27 mouse cellular contexts compared by ENCODE assay signal in genomic region chr1:59923673-59924072, GRCm38 (mm10). TPM values are rescaled to one million over a fixed set of nuclear protein-coding genes. Genes with fewer than 3 reads are reported as not detected.
DNase-seq lines count a peak whose midpoint lies in the region; TF ChIP-seq lines count a peak whose summit lies in the region.
"Had no signal": no experiment of that assay in that cellular context is flagged by ENCODE, and none has a peak within 500 bp of the region (broad histone marks: within the 10 kb centered on the region; RNA-seq: fewer than 3 reads in every experiment).

No protein-coding gene starts in this region.

- no peaks in the 10 kb centered on the region for H3K9me3 ChIP-seq in MEL (replicated peaks; ENCODE audit: insufficient read depth, low read length)
- H3K9me3 ChIP-seq: embryonic facial prominence, embryonic 10.5 days; embryonic facial prominence, embryonic 13.5 days; forebrain, embryonic 12.5 days; forebrain, embryonic 15.5 days; heart, embryonic 12.5 days; heart, embryonic 15.5 days; hindbrain, embryonic 12.5 days; hindbrain, embryonic 15.5 days had no signal

- peaks cover 2% of the 10 kb centered on the region for H3K4me1 ChIP-seq in heart, adult 2 months (ENCODE audit: control insufficient read depth, insufficient read depth, low read length)
- H3K4me1 ChIP-seq in spleen, adult 2 months (ENCODE audit: control insufficient read depth, insufficient read depth, insufficient read length): peaks cover 7% of the 10 kb centered on the region; the same call in 1 of the 2 replicates
- peaks cover 9 to 12% of the 10 kb centered on the region in 2 experiments for H3K4me1 ChIP-seq in MEL (ENCODE audit: control insufficient read depth in 1 of 2, insufficient read depth in 2 of 2, low read length in 2 of 2)
- peaks cover 9% of the 10 kb centered on the region for H3K4me1 ChIP-seq in brown adipose tissue, adult 24 weeks (ENCODE audit: control insufficient read depth, insufficient read depth, insufficient read length, low read length)
- H3K4me1 ChIP-seq: embryonic facial prominence, embryonic 13.5 days; forebrain, embryonic 12.5 days; heart, embryonic 12.5 days had no signal

- no peak overlapping the region for H3K9ac ChIP-seq in heart, adult 2 months (ENCODE audit: low read depth, low read length)
- H3K9ac ChIP-seq in MEL (ENCODE audit: control insufficient read depth, low read depth, low read length, poor library complexity, severe bottlenecking): peak overlapping the region; percentile 44; the same call in 1 of the 2 replicates
- H3K9ac ChIP-seq: embryonic facial prominence, embryonic 13.5 days; forebrain, embryonic 12.5 days; forebrain, embryonic 15.5 days; heart, embryonic 12.5 days; heart, embryonic 15.5 days; hindbrain, embryonic 12.5 days; hindbrain, embryonic 15.5 days had no signal

- H3K4me3 ChIP-seq in heart, adult 2 months: no peak overlapping the region
- no peak overlapping the region for H3K4me3 ChIP-seq in spleen, adult 2 months (ENCODE audit: extremely low read depth, insufficient read depth, insufficient read length)
- H3K4me3 ChIP-seq in MEL (ENCODE audit: control insufficient read depth in 1 of 2, insufficient read depth in 1 of 2, low read depth in 2 of 2, low read length in 2 of 2): peak overlapping the region in 1 of 2 experiments; percentile 24; a peak in 1 of 4 replicates
- no peak overlapping the region for H3K4me3 ChIP-seq in brown adipose tissue, adult 24 weeks (ENCODE audit: insufficient read depth, low read depth, low read length)
- H3K4me3 ChIP-seq: embryonic facial prominence, embryonic 10.5 days; embryonic facial prominence, embryonic 13.5 days; erythroblast, embryonic 14.5 days; forebrain, embryonic 12.5 days; forebrain, embryonic 15.5 days; heart, embryonic 12.5 days; heart, embryonic 15.5 days; hindbrain, embryonic 12.5 days; hindbrain, embryonic 15.5 days had no signal

- intact Hi-C loops in heart, adult 2 months (cut with DNase I): no loop called here
- intact Hi-C loops in heart, postnatal 25 days (cut with DNase I): loop anchor here (5.0 kb wide), 1 partner anchor 44 kb away; no protein-coding TSS in a partner anchor

- H3K36me3 ChIP-seq in heart, adult 2 months (ENCODE audit: control insufficient read depth, insufficient read depth, low read length): peaks cover 2% of the 10 kb centered on the region
- H3K36me3 ChIP-seq in spleen, adult 2 months (ENCODE audit: control insufficient read depth, insufficient read depth, low read length): no peaks in the 10 kb centered on the region
- peaks cover 0 to 25% of the 10 kb centered on the region in 2 experiments; a peak in 2 of 4 replicates for H3K36me3 ChIP-seq in MEL (ENCODE audit: control insufficient read depth in 1 of 2, insufficient read depth in 2 of 2, low read length in 2 of 2)
- H3K36me3 ChIP-seq: embryonic facial prominence, embryonic 10.5 days; embryonic facial prominence, embryonic 13.5 days; forebrain, embryonic 12.5 days; forebrain, embryonic 15.5 days; heart, embryonic 15.5 days; hindbrain, embryonic 12.5 days; hindbrain, embryonic 15.5 days had no signal

- H3K27me3 ChIP-seq in heart, adult 2 months (ENCODE audit: control insufficient read depth, insufficient read depth, low read length): no peaks in the 10 kb centered on the region
- H3K27me3 ChIP-seq in spleen, adult 2 months (ENCODE audit: control insufficient read depth, insufficient read depth, low read length): no peaks in the 10 kb centered on the region
- H3K27me3 ChIP-seq in MEL (ENCODE audit: control insufficient read depth in 1 of 2, insufficient read depth in 2 of 2, low read length in 2 of 2): no peaks in the 10 kb centered on the region
- H3K27me3 ChIP-seq: embryonic facial prominence, embryonic 13.5 days; forebrain, embryonic 12.5 days; forebrain, embryonic 15.5 days; heart, embryonic 12.5 days; heart, embryonic 15.5 days; hindbrain, embryonic 12.5 days; hindbrain, embryonic 15.5 days had no signal

- 73% methylated on average over 1 of the region's 1 CpGs for WGBS in heart, adult 2 months
- WGBS in spleen, adult 2 months: 80% methylated on average over 1 of the region's 1 CpGs

- no peak for TF ChIP-seq CTCF in heart, adult 2 months (IDR thresholded peaks at IDR 0.05)
- TF ChIP-seq CTCF in spleen, adult 2 months (IDR thresholded peaks at IDR 0.05; ENCODE audit: extremely low read depth, insufficient read depth, insufficient read length, insufficient replicate concordance): no peak
- TF ChIP-seq CTCF in MEL (IDR thresholded peaks at IDR 0.05 in 2 of 3, conservative IDR thresholded peaks at IDR 0.05 in 1 of 3; ENCODE audit: control insufficient read depth in 1 of 3, insufficient read depth in 1 of 3, low read depth in 2 of 3, low read length in 3 of 3, poor library complexity in 1 of 3, severe bottlenecking in 1 of 3): no peak

- H3K27ac ChIP-seq in heart, adult 2 months: peak overlapping the region; percentile 66
- H3K27ac ChIP-seq in spleen, adult 2 months (ENCODE audit: insufficient read depth, low read length): peak overlapping the region; percentile 74
- H3K27ac ChIP-seq in MEL (ENCODE audit: control insufficient read depth, low read depth, low read length): peak overlapping the region; percentile 69
- H3K27ac ChIP-seq in brown adipose tissue, adult 24 weeks (replicated peaks; ENCODE audit: low read depth, low read length): peak overlapping the region; percentile 61; the same call in 1 of the 2 replicates
- H3K27ac ChIP-seq: embryonic facial prominence, embryonic 10.5 days; embryonic facial prominence, embryonic 13.5 days; forebrain, embryonic 12.5 days; forebrain, embryonic 15.5 days; hindbrain, embryonic 12.5 days; hindbrain, embryonic 15.5 days had no signal

- TF ChIP-seq RAD21 in MEL (IDR thresholded peaks at IDR 0.05; ENCODE audit: low read depth, low read length): no peak

- no peak for DNase-seq in heart, adult 2 months
- DNase-seq in heart, postnatal 25 days (ENCODE audit: low spot score): no peak
- no peak for DNase-seq in spleen, adult 2 months (ENCODE audit: low read depth in 1 of 2, low spot score in 2 of 2)
- DNase-seq in spleen, adult 12 weeks (ENCODE audit: low spot score): no peak
- DNase-seq in MEL (ENCODE audit: low read depth, low spot score) (peak; percentile 51), adipocyte (ENCODE audit: low spot score) (no peak)
- DNase-seq in cerebellum, postnatal 4 days (ENCODE audit: low spot score in 2 of 2): no peak
- DNase-seq: adrenal gland, postnatal 10 days; adrenal gland, postnatal 36 days; B cell, adult 2 months; cerebellum, adult 2 months; cerebellum, adult 9-11 months; cerebellum, postnatal 25 days; embryo, embryonic 11 days; gastrocnemius, postnatal 14 days; heart, postnatal 10 days; heart, postnatal 4 days had no signal

- H3K79me2 ChIP-seq in heart, adult 2 months (replicated peaks; ENCODE audit: control insufficient read depth, insufficient read depth, low read length): peaks cover 8% of the 10 kb centered on the region
- H3K79me2 ChIP-seq in MEL (ENCODE audit: control insufficient read depth, insufficient read depth, low read length, poor library complexity): peaks cover 35% of the 10 kb centered on the region

- TF ChIP-seq EP300 in heart, adult 2 months (IDR thresholded peaks at IDR 0.05; ENCODE audit: insufficient read depth, low read depth, low read length): no peak
- TF ChIP-seq EP300 in MEL (IDR thresholded peaks at IDR 0.05; ENCODE audit: low read depth in 1 of 2, low read length in 2 of 2): peak in 1 of 2 experiments; percentile 51; a peak in 2 of 4 replicates

- TF ChIP-seq POLR2A in heart, adult 2 months (IDR thresholded peaks at IDR 0.05; ENCODE audit: insufficient read depth, low read depth, low read length): no peak
- no peak for TF ChIP-seq POLR2A in spleen, adult 2 months (IDR thresholded peaks at IDR 0.05; ENCODE audit: low read depth, low read length)
- no peak for TF ChIP-seq POLR2A in MEL (IDR thresholded peaks at IDR 0.05; ENCODE audit: control insufficient read depth in 1 of 2, insufficient read depth in 1 of 2, low read depth in 1 of 2, low read length in 2 of 2, poor library complexity in 1 of 2)

TF ChIP-seq in MEL, 35 proteins besides CTCF, POLR2A, EP300 and RAD21:
- TF ChIP-seq MAFK (IDR thresholded peaks at IDR 0.05; ENCODE audit: borderline replicate concordance, low read depth, low read length) (no peak), RCOR1 (IDR thresholded peaks at IDR 0.05; ENCODE audit: low read depth, low read length) (no peak), UBTF (IDR thresholded peaks at IDR 0.05; ENCODE audit: borderline replicate concordance, insufficient read depth, low read depth, low read length) (no peak), JUND (IDR thresholded peaks at IDR 0.05; ENCODE audit: low read depth, low read length) (no peak), ZMIZ1 (IDR thresholded peaks at IDR 0.05; ENCODE audit: low read depth, low read length) (no peak), SIN3A (IDR thresholded peaks at IDR 0.05; ENCODE audit: low read length) (no peak), TAL1 (IDR thresholded peaks at IDR 0.05; ENCODE audit: low read length) (no peak), MEF2A (IDR thresholded peaks at IDR 0.05; ENCODE audit: extremely low read depth, insufficient replicate concordance, low read depth, low read length, poor library complexity, severe bottlenecking) (no peak), SMC3 (IDR thresholded peaks at IDR 0.05; ENCODE audit: low read depth, low read length) (no peak), ZNF384 (IDR thresholded peaks at IDR 0.05; ENCODE audit: low read depth, low read length) (peak; percentile 75), GATA1 (IDR thresholded peaks at IDR 0.05; ENCODE audit: low read depth, low read length) (peak; percentile 50; the same call in 1 of the 2 replicates), MAZ (IDR thresholded peaks at IDR 0.05; ENCODE audit: low read depth, low read length) (no peak), TCF12 (IDR thresholded peaks at IDR 0.05; ENCODE audit: low read depth, low read length) (no peak), MYB (IDR thresholded peaks at IDR 0.05; ENCODE audit: low read depth, low read length) (no peak)

RNA-seq across cellular contexts. Expression of gene Fam117b, which starts 10.9 kb away (rescaled TPM):
- 10 to 100 TPM; 10.6 to 24.6 TPM for total RNA-seq in heart, adult 2 months (2021)
- 5.2 and 6.1 TPM in 2 replicates for polyA plus RNA-seq in heart, adult 2 months (2012; rRNA removed)
- total RNA-seq in heart, postnatal 25 days (2021): 10 to 100 TPM; 11.2 to 17.4 TPM
- 9.5 and 13.8 TPM in 2 replicates for polyA plus RNA-seq in spleen, adult 2 months (2012; rRNA removed)
- total RNA-seq in MEL (2012; rRNA removed): 11.2 and 17.1 TPM in 2 replicates
- 10 to 100 TPM in 1 of 2 experiments, not detected in 1; 15.5 TPM for polyA plus RNA-seq in MEL (2012; ENCODE audit: insufficient read depth in 1 of 2, insufficient read length in 2 of 2, low read depth in 1 of 2, low replicate concordance in 2 of 2, missing spikeins in 1 of 2)
- 3.8 and 5.0 TPM in 2 replicates for polyA plus RNA-seq in brown adipose tissue, adult 24 weeks (2012; ENCODE audit: insufficient read depth, insufficient read length, missing spikeins)
